Mouse (Mus musculus): ENCODE results near the gene Armc12.
"Not testable (repeated sequence)": the region's sequence is repeated elsewhere in the genome, so short reads cannot be mapped to it uniquely, and the experiment has no call there.

The Armc12 gene

DNA sequence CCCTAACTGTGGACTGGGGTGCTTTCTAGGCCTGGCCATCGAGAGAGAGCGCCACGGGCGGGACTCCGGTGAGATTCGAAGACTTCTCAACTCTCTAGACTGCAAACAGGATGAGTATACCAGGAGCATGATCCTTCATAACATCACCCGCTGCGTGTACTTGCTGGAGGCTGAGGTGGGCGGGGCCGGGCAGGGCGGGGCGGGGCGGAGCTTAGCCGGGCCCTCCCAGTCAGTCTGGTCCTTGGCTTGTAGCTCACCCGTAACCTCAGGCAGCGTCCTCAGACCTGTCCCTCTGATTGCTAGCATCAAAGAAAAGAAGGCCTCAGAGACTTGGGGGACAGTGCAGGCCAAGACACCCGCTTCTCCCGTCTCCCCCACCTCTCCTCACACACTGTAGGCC, 1.3 kb downstream of the Armc12 start:
- peak; percentile 78 for DNase-seq (ENCODE audit: low read depth, low spot score)

DNA sequence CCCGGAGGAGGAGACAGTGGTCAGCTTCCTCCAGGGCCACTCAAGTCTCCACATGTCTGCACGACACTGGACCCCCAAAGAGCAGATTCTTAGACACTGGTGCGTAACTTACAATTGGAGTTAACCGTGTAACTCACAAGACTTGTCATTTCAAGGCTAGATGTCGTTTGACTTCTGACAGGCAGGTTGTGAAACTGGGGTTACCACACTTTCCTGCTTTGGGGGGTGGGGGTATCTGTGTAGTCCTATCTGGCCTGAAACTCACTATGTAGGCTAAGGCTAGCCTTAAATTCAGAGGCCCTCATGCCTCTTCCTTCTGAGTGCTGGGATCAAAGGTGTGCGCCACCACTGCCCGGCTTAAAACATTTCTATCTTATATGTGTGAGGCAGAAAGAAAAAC, 2.0 kb downstream of the Armc12 start:
- DNase-seq (ENCODE audit: low read depth, low spot score), result no peak

DNA sequence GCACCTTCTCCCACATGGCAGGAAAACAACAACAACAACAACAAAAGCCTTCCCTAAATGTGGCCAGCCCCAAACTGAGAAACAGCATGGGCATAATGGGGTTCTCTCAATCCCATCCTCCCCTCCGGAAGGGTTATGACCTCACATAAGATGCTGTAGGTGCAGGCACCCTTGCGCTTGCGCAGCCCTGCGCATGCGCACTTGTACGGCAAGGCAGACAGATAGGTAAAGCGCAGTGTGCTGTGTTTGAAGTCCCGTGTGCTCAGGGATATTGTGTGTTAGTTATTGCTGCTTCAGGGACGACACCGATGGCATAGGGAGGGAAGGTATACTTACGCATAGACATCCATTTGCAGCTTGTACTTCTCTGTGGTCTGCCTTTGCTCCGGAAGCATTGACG, 2.7 kb downstream of the Armc12 start:
- DNase-seq (ENCODE audit: low read depth, low spot score), result no peak

DNA sequence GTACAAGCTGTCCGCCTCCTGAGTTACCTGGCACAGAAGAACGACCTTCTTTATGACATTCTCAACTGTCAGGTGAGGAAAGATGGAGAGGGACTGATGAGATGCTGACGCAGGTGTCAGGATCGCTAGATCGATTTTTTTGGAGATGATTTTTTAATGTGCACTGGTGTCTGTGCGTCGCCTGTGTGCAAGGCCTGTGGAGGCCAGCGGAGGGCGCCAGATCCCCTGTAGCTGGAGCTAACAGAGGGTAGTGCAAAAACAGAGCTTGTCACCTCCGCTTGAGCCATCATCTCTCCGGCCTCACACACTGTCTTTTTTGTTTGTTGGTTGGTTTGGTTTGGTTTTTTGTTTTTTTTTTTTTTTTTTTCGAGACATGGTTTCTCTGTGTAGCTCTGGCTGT, 7.3 kb downstream of the Armc12 start:
- DNase-seq (ENCODE audit: low read depth, low spot score), result no peak

DNA sequence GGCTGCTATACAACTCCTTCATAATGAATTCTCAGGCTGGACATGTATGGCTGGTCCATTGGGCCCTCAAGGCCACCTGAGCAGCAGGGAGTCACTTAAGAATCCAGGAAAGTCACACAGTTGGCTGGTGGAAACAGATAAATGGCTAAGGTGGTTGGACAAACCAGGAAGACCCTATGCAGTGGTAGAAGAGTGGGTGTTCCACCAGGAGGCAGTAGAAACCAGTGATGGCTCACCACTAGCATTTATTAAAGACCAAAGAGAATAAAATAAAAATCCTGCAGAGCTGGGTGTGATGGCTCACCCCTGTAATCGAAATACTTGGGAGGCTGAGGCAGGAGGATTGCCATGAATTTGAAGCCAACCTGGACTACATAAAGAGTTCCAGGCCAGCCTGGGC, 16.3 kb downstream of the Armc12 start:
- DNase-seq (ENCODE audit: low read depth, low spot score), result no peak

DNA sequence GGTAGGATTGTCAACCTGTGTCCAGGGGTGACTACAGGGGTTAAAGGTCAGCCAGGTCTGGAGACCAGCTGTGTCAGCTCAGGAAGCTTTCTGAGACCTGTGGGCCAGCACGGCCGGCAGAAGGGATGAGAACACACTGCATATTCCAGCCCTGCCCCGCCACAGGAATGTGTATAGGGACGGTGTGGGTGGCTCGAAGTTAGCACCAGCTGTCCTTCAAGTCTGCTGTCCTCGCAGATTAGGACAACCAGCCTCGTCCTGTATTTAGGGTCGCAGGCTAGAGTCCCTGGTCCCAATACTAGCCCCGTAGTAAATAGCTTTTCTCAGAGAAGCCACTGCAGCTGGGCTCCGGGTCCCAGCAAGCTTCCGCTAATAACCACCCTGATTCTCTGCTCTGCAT, 17.9 kb downstream of the Armc12 start:
- no peak for DNase-seq (ENCODE audit: low read depth, low spot score)

DNA sequence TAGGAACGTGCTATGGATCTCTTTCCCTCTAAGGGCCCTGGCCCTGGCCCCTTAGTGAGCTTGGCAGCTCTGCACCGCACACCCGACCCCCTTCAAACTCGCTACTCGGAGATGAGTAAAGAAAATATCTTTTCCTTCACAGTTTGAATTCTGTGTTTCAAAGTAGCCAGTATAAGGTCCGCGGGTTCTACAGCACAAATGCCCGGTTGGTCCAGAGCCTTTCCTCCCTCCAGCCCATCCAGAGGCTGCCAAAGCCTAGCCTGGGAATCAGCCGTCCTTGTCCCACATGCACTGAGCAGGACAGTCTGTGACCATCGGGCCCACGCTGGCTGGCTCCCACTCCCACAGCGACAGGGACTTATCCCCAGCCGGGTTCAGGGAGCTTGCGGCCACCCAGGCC, 18.5 kb downstream of the Armc12 start, which contains the start of gene Clpsl2:
Gene Clpsl2, plus strand, starts transcription at position 301 of the 400 bp plus-strand sequence.
- no peak for DNase-seq (ENCODE audit: low read depth, low spot score)

DNA sequence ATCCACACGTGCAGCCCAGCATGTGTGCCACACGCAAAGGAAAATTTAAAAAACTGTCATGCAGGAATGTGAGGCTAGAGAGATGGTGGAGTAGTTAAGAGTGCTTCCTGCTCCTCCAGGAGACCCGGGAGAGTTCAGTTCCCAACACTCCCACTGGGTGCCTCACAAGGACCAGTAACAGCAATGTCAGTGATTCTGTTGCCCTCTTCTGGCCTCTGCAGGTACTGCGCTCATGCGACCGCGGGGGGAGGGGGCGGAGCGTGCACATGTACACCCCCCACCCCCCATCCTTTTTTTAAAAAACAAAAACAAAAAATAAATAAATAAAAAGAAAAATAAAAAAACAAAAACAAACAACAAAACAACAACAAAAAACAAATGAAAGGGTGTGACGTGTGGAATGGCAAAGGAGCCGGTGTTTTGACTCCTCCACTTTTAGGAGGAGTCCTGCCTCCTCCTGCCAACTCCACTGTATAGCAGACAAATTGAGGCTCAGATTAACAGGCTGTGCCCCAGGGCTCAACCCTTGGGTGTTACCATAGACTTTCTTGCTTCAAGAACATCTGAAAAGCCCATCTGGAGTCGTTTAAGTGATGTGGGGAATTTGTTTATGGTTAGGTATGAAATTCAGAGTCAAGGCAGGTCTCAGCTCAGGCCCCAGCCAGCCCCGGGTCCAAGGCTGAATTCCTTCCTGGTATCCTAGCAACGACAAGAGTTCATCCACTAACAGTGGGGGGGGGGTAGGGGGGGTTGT, 22.6 kb downstream of the Armc12 start:
- peak; percentile 71 for DNase-seq (ENCODE audit: low read depth, low spot score)

DNA sequence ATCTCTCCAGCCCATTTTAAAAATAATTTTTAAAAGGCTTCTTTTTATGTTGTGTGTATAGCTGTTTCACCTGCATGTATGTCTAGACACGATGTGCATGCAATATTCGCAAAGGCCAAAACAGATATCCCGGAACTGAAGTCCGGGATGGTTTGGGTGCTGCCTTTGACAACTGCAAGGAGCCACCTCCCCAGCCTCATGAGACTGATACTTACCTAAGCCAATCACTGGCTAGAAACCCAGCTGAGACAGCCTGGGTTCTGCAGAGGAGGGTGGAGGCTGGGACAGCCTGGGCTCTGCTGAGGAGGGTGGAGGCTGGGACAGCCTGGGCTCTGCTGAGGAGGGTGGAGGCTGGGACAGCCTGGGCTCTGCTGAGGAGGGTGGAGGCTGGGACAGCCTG, 23.4 kb downstream of the Armc12 start:
- DNase-seq (ENCODE audit: low read depth, low spot score), result not testable (repeated sequence)

DNA sequence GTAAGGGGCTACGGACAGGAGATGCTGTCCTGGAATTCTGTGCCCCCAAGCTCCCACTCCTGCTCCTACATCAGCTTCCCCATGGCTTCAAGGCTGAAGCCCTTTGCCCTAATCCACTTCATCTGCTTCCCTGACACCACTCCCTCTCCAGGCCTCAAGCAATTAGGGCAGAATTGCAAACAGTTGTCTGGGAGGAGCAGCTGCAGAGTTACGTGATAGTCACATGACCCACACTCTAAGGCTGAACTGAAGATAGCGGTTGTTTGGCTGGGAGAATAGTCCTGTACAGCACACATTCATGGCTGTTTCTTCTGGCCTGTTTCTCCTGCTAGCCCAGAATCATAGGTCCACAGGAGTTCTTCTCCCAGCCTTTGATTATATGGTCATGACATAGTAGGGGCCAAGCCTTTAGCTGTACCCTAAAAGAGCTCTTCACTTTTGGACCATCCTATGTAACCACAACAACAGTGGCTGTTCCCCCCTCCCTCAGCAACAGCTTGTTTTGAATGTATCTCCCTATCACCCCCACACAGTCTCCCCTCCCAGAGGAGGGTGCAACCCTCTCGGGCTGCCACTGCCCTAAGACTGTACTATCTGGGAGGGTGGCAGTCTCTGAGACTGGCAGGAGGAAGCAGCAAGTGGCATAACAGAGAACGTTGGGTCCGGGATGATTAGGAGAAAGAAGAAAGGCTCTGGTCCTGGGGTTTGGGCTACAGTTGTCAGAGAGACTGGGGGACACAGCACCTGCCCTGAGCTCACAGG, 26.2 kb downstream of the Armc12 start:
- DNase-seq (ENCODE audit: low read depth, low spot score), result peak; percentile 30

DNA sequence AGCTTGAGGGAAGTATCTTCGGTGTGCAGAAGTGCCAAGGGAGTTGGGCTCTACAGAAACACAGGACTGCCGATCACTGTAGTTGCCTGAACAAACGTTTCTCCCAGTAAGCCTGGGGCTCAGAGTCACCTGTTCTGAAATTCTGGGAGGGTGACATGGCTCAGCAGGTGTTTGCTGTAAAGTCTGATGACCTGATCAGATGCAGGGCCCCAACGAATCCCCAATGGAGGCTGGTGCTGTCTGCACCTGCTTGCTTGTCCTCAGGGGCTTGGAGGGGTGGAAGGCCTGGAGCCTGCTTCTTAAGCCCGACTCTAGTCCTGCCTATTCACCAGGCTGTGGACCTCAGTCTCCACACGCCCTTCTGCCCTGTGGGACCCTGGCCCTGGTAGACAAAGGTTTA, 27.2 kb downstream of the Armc12 start:
- no peak for DNase-seq (ENCODE audit: low read depth, low spot score)

DNA sequence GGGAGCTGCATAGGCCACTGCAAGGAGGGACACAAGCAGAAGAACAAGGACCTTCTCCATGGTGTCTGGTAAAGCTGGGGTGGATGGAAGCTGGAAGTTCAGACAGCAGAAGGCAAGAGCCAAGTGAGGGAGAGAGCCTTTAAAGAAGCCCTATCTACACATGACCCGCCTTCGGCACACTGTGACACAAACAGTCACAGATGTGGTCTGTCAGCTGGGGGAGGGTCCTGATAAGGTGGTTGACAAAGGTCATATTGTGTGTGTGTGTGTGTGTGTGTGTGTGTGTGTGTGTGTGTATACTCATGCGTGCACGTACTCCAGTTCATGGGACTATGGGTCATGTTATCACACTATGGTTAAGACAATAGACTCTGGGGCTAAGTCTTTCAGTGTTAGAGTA, 30.0 kb downstream of the Armc12 start, which contains the start of gene Clps:
Gene Clps, minus strand, starts transcription at position 169 of the 400 bp plus-strand sequence.
- no peak for DNase-seq (ENCODE audit: low read depth, low spot score)

DNA sequence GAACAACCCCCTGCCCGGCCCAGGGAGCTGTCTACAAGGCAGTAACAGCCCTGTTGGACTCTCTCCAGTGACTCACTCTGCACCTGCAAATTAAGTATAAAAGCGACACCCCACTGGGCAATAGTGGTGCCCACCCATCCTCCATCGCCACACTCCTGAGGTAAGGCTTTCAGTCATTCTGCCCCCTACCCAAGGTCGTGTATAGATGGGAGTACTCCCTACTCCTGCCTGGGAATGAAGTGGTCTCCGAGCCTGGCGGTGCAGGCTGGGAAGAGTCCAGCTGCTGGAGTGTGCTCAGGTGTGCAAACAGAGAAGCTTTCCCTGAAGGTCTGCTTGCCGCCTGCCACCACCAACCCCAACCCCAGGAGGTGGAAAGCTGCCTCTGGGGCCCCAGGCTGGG, 31.0 kb downstream of the Armc12 start:
- no peak for DNase-seq (ENCODE audit: low read depth, low spot score)

DNA sequence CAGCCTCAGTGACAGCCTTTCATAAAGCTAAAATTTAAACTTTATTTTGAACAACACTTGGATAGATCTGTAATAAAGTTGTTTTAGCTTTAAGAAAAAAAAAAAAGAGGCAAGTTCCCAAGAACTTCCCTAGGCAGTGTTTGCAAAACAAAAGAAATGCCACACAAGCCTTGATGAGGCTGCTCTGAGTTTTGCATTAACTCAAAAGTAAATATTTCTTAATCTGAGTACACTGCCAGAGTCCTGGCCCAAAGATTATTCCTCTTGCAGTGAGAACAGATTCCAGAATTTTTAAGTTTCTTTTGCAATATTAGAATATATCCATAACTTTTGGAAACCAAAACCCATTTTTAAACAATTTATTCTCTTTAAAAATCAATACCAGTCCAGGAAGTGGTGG, 34.6 kb downstream of the Armc12 start:
- DNase-seq (ENCODE audit: low read depth, low spot score), result no peak

DNA sequence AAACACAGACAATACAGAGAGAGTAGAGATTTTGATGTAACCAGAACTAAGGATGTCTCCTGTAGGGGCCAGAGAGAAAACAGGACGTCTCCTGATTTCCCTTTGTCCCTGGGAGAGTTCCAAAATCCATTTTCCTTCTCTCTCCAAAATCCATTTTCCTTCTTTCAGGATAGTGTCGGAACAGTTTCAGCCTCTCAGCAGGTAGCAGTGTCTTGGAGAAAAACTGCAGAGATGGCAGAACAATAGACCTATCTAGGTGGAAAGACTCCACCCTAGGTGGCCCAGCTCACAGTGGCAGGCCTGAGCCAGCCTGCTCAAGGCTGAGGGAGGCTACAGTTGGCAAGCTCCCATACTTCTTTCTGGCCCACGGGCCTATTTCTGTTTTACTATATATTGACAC, 36.9 kb downstream of the Armc12 start:
- no peak for DNase-seq (ENCODE audit: low read depth, low spot score)

DNA sequence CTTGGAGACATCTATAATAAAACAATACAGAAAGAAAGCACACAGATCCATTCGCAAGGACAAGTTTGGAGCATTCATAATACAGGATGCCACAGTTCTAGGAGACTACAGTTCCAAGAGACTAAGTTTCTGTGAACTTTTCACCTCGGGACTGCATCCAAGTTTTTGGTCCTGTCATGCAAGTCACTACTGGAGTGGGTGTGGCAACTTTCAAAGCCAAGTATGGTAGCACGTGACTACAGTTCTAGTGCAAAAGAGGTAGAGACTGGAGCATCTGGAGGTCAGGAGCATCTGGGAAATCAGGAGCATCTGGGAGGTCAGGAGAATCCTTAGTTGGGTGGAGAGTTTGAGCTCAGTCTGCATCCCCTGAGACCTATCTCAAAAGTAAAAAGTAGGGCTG, 41.3 kb downstream of the Armc12 start:
- DNase-seq (ENCODE audit: low read depth, low spot score), result no peak

DNA sequence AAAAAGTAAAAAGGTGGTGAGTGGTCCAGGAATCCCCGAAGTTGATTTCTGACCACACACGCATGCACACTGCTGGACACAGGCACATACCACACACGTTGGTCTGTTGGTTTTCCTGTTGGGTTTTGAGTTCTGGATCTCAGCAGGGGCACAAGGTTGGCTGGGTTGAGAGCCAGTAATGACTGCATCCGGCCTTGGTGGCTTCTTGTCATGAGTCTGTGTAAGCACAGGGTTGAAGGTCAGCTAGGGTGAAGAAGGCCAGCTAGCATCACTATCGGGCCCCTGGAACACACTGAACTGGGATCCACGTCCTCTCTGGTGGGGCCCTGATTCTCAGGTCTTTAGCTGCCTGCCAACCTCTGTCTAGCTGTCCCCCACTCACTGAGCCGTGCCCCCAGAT, 41.9 kb downstream of the Armc12 start:
- DNase-seq (ENCODE audit: low read depth, low spot score), result no peak

DNA sequence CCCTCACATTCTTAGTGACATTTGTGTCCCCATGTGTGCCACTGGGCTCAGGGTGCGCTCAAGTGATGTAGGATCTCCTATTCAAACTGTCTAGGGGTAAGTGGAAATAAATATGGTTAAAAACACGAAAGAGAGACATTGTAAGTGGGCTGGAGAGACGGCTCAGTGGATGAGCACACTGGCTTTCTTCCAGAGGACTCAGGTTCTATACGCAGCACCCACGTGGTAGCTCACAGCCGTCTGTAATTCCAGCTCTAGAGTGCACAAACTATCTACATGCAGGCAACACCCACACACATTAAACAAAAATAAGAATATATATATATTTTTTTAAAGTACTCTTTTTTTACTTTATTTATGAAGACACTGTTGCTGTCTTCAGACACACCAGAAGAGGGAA, 42.3 kb downstream of the Armc12 start:
- no peak for DNase-seq (ENCODE audit: low read depth, low spot score)

DNA sequence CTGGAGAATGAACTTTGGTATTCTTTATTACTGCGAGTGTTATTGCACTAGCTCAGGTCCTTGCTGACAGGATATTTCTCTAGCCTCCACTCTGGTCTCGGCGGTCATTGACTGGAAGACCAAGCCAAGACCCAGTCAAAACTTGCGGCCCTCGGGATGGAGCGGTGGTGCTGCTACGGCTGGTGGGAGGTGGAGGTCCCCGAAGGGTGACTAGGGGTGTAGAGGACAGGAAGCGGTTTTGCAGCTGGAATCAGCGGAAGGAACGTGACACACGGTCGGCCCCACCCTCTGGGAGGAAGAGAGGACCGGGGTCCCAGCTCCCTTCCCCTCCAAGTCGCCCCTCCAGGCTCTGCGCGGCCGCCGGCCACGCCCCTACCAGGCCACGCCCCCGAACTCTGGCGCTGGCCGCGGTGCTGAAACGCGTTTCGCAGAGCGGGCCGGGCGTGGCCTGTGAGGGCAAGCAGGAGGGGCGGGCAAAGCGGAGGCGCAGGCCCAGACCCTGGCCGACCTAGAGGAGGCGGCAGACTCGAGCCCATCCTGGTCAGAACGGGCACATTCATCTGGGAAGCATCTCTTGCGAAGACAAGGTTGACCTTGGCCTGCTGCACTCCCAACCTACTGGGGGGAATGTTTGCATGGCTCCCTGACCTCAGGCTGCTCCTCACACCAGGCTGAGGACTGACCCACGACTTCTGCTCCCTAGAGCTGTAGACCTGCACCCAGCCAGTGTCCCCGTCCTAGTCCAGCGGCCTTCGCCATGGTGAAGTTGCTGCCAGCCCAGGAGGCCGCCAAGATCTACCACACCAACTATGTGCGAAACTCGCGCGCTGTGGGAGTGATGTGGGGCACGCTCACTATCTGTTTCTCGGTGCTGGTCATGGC, 44.9 kb downstream of the Armc12 start, which contains the start of gene Lhfpl5:
Gene Lhfpl5, plus strand, starts transcription at position 398 of the 882 bp plus-strand sequence.
- DNase-seq (ENCODE audit: low read depth, low spot score), result peak; percentile 32

DNA sequence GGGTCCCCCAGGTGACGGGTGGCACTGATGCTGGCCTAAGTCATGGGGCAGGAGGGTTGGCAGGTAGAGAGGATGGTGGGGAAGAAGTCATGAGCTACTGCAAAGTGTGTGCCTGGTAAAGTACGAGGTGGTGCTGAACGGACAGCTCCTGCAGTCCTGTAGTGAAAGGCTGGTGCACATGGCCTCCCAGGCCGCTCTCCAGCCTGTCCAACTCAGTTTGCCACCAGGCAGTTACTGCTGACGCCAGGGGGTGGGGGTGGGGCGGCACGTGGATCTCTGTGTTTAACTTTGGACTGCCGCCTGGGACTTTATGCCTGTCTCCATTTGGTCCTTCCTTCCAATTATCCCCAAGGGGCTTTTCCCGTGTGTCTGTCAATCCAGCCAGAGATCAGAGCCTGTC, 49.8 kb downstream of the Armc12 start:
- DNase-seq (ENCODE audit: low read depth, low spot score), result peak; percentile 57

DNA sequence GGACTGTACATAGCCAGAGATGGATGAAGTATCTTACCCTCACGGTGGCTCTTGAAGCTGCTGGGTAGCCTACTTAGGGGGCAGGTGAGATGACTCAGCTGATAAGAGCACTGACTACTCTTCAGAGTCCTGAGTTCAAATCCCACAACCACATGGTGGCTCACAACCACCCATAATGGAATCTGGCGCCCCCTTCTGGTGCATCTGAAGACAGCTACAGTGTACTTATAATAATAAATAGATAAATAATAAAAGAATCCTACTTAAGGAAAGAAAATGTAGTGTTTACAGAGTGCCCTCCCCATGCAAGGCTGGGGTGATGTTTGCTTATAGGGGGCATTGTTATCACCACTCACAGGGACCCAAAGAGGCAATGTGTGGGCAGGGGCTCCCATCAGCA, 50.5 kb downstream of the Armc12 start:
- no peak for DNase-seq (ENCODE audit: low read depth, low spot score)

DNA sequence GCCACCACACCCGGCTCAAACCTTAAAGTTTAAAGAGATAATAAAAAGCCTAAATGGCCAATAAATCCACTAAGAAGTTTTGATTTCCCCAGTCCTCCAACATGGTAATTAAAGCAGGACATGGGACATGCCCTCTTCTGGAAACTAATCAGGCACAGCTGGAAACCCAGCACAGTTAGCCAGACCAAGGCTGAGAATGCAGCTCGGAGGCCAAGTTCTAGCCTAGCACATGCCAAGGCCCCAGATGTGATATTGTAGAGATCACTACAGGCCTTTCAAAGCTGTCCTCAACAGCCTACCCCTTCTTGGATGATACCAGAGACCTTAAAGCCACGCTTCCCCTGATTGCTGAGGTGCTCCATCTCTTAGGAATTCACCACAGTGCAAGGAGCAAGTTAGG, 55.9 kb downstream of the Armc12 start:
- no peak for DNase-seq (ENCODE audit: low read depth, low spot score)
